Mouse (Mus musculus) intestine, embryonic 14.5 days (tissue): ENCODE results near the gene Rhbdd2. TPM values are rescaled to one million over a fixed set of nuclear protein-coding genes. Genes with fewer than 3 reads are reported as not detected.
A peak's percentile ranks its signal among the peaks of the same experiment; 100 is the strongest.

Experiments used
- ATAC-seq: fragments of 200-750 bp; cut with Nextera tagmentation; replicated peaks from 2 replicates; pipeline ENCODE4 v1.8.0; 2017; ENCODE audit warnings: low read depth, moderate number of reproducible peaks, moderate TSS enrichment, moderate library complexity; ENCODE audit not compliant: low FRiP score, low TSS enrichment
- DNase-seq: peaks from one replicate; pipeline ENCODE4 v3.0.0-alpha.2; 2018; ENCODE audit warnings: low spot score
- H3K27ac ChIP-seq: fragments of 300-500 bp; sonication (generic); 2 replicates; pipeline ENCODE4 v1.5.1; 2014; ENCODE audit warnings: low read depth, mild to moderate bottlenecking, control low read depth
- H3K27me3 ChIP-seq: fragments of 300-500 bp; sonication (generic); replicated peaks from 2 replicates; pipeline ENCODE4 v1.6.1; 2014; ENCODE audit warnings: low read length, control low read depth; ENCODE audit not compliant: control insufficient read depth, insufficient read depth
- H3K36me3 ChIP-seq: fragments of 300-500 bp; sonication (generic); 2 replicates; pipeline ENCODE4 v1.6.1; 2014; ENCODE audit warnings: low read length, control low read depth; ENCODE audit not compliant: control insufficient read depth, insufficient read depth
- H3K4me1 ChIP-seq: fragments of 300-500 bp; sonication (generic); replicated peaks from 2 replicates; pipeline ENCODE4 v1.6.1; 2014; ENCODE audit warnings: low read length, control low read depth, mixed read lengths; ENCODE audit not compliant: control insufficient read depth, insufficient read depth
- H3K4me2 ChIP-seq: fragments of 300-500 bp; sonication (generic); 2 replicates; pipeline ENCODE4 v1.6.1; 2014; ENCODE audit warnings: low read length
- H3K4me3 ChIP-seq: fragments of 300-500 bp; sonication (generic); 2 replicates; pipeline ENCODE4 v1.5.1; 2014; ENCODE audit warnings: low read depth, low read length, control low read depth, mixed read lengths
- H3K9ac ChIP-seq: fragments of 300-500 bp; sonication (generic); 2 replicates; pipeline ENCODE4 v1.6.1; 2014; ENCODE audit warnings: mild to moderate bottlenecking, low read length
- H3K9me3 ChIP-seq: fragments of 300-500 bp; sonication (generic); 2 replicates; pipeline ENCODE4 v1.6.1; 2016; ENCODE audit warnings: low read length, control low read depth; ENCODE audit not compliant: control insufficient read depth
- WGBS: fragments of 180-500 bp; shearing (Covaris S2); extraction: QIAGEN DNeasy Blood & Tissue Kit; methylation state at CpG from one replicate; pipeline ENCODE4 v1.1.7; 2014; 5-methylcytosine and 5-hydroxymethylcytosine counted together
- polyA plus RNA-seq: library from polyadenylated mRNA; unstranded; fragments of >200 nt; fragmentation: Nextera tagmentation; extraction: Ambion mirVana; gene quantifications from 2 replicates; pipeline ENCODE4 v1.2.1, GENCODE M21; 2014

Rhbdd2 gene
- polyA plus RNA-seq, 1 experiment from 2014 or later, result 45.1 TPM

DNA sequence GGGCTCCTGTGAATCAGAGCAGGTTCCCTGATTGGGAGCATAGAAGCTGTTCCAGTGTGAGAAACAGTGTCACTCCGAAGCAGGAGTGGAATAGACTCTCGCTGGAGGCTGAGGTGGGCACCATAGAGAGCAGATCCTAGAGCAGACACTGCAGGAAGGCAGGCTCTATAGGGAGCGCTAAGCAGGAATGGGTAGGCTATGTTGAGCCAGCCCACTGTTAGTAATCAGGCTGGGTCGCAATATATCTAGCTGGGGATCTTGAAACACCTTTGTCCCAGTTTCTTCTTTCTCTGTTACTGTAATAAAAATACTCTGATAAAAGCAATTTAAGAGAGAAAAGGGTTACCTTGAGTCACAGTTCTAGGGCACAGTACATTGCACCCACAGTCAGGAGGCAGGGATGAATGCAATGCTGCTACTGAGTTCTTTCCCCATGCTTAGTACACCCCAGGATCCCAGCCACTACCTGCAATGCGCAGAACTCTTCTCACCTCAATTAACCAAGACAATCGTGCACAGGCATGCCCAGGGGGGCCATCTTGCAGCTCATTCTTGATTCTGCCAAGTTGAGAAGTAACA is 48.6 kb downstream of the Rhbdd2 start:
- no peaks in the 10 kb centered on the region for H3K36me3 ChIP-seq
- no peak overlapping the region for H3K4me3 ChIP-seq
- no peak overlapping the region for H3K27ac ChIP-seq
- 79% methylated on average over 6 of the region's 6 CpGs for WGBS
- no peak overlapping the region for H3K4me2 ChIP-seq
- H3K9ac ChIP-seq, result no peak overlapping the region
- no peaks in the 10 kb centered on the region for H3K27me3 ChIP-seq
- ATAC-seq, result no peak
- H3K4me1 ChIP-seq, result no peaks in the 10 kb centered on the region
- no peaks in the 10 kb centered on the region for H3K9me3 ChIP-seq
- DNase-seq, result no peak

DNA sequence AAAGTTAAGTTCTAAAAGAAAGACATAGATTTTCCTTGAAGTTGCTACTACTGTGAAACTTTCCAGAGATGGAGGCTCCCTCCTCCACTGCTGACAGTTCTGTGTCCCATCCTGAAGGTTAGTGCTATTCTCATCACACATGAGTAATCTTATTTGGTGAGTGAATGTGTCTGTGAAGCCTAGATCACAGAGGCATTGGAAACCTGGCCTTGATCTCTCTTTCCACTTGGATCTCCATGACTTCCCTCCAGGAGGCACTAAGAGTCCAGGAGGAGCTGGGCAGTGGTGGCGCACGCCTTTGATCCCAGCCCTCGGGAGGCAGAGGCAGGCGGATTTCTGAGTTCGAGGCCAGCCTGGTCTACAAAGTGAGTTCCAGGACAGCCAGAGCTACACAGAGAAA is 49.6 kb downstream of the Rhbdd2 start:
- Histone ChIP-seq H3K36me3 (no peaks in the 10 kb centered on the region), H3K27me3 (no peaks in the 10 kb centered on the region), H3K4me1 (no peaks in the 10 kb centered on the region), H3K4me3 (no peak overlapping the region), H3K4me2 (no peak overlapping the region), H3K9ac (no peak overlapping the region), H3K9me3 (no peaks in the 10 kb centered on the region), H3K27ac (no peak overlapping the region)
- ATAC-seq, result no peak
- no peak for DNase-seq
- WGBS, result 100% methylated on average over 5 of the region's 5 CpGs

DNA sequence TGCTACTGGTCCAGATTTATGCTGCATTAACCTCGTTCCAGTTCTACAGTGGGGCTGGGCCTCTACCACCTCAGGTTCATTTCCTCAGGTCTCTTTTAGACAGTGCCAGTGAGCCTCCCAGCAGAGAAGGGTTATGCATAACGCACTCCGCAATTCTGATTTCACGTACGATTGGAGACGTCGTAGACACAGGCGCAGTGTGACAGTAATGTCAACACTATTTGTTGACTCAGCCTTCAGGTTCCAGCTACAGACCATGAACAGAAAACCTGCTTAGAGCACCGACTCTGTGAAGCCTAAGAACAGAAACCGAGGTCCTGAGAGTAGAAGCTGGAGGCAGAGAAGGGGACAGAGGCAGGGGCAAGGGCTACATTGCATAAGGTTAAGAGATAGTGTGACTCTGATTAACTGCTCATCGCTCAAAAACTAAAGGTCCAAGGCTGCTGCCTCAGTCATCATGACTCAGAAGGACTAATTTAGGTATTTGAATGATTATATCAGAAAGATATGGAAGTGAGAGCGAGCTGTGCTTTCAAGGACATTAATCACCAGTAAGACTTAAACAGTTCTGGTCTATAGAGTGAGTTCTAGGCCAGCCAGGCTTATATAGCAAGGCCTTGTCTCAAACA is 50.6 kb downstream of the Rhbdd2 start:
- Histone ChIP-seq H3K36me3 (no peaks in the 10 kb centered on the region), H3K4me3 (no peak overlapping the region), H3K4me1 (no peaks in the 10 kb centered on the region; the same call in 1 of the 2 replicates), H3K27me3 (no peaks in the 10 kb centered on the region), H3K4me2 (no peak overlapping the region), H3K27ac (no peak overlapping the region), H3K9me3 (no peaks in the 10 kb centered on the region), H3K9ac (no peak overlapping the region)
- 76% methylated on average over 12 of the region's 12 CpGs for WGBS
- ATAC-seq (no peak), DNase-seq (no peak)

DNA sequence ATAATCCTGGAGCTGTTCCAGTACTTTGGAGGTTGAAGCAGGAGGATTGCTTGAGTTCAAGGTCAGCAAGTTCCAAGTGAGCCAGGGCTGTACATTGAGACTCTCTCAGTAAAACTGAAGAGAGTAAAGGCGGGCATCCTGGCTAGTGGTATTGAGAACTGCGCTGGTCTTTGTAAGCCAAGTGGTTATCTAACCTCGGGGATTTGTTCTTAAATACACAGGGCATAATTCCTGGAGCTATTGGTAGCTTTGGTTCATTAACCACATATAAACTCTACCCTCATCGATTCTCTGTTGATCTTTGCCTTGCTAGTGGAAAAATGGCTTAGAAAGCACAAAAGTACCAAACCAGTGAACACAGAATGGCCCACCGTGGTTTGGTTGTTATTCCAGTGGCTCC is 58.0 kb downstream of the Rhbdd2 start:
- no peaks in the 10 kb centered on the region for H3K9me3 ChIP-seq
- H3K4me3 ChIP-seq, result no peak overlapping the region
- no peak for ATAC-seq
- H3K9ac ChIP-seq, result no peak overlapping the region
- no peak for DNase-seq
- peak overlapping the region; percentile 98 for H3K4me2 ChIP-seq
- no peaks in the 10 kb centered on the region for H3K36me3 ChIP-seq
- H3K4me1 ChIP-seq, result peaks cover 8% of the 10 kb centered on the region; the same call in 1 of the 2 replicates
- WGBS, result 87% methylated on average over 5 of the region's 5 CpGs
- no peaks in the 10 kb centered on the region for H3K27me3 ChIP-seq
- no peak overlapping the region for H3K27ac ChIP-seq

DNA sequence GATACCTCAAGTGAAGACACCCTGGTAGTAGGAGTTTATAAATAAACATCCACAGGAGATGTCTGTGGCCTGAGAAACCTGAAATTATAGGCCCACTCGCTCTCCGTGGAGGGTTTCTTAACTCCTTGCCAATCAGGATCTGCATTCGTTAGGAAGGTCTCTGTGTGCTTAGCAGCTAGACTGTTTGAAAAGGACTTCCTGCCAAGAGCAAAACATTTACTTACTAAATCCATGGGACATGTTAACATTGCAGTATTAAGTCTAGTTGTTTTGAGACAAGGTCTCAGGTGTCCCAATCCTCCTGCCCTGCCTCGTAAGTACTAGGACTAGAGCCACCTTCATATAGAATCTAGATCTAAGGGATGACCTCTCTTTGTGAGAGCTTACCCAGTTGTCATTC is 58.8 kb downstream of the Rhbdd2 start:
- WGBS, result 70% methylated on average over 4 of the region's 4 CpGs
- H3K4me2 ChIP-seq, result no peak overlapping the region

DNA sequence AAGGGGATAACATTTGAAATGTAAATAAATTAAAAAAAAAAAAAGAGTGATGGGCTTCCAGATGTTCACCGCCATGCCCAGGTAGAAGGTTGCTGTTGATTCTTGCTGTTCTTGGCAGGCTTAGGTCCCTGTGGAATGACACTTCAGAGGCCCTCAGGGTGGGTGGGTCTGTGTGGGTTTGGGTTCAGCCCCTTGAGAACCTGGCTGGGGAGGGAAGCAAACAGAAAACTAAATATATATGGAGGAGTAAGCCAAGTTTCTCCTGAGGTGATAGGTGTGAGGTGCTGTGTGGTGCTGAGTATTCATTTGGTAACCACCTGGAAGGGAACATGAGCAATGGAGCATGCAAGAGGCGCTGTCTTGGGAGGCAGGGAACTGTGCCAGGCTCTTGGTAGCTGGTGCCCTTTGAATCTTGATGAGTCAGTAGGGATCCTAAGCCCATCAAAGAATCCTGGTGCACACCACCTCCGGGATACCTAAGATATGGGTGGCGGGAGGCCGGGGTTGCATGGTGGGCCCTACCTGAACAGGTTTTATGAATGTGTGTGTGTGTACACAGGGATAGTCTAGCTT is 60.9 kb downstream of the Rhbdd2 start:
- Histone ChIP-seq H3K4me3 (no peak overlapping the region), H3K27ac (no peak overlapping the region), H3K9ac (no peak overlapping the region), H3K4me2 (no peak overlapping the region), H3K27me3 (no peaks in the 10 kb centered on the region), H3K36me3 (no peaks in the 10 kb centered on the region), H3K9me3 (no peaks in the 10 kb centered on the region), H3K4me1 (peaks cover 8% of the 10 kb centered on the region; the same call in 1 of the 2 replicates)
- DNase-seq, result no peak
- 92% methylated on average over 5 of the region's 5 CpGs for WGBS
- ATAC-seq, result no peak

More for the DNA sequence above, 58.8 kb downstream of the Rhbdd2 start:
- Histone ChIP-seq H3K27ac (no peak overlapping the region), H3K4me1 (peaks cover 8% of the 10 kb centered on the region; the same call in 1 of the 2 replicates), H3K36me3 (no peaks in the 10 kb centered on the region), H3K27me3 (no peaks in the 10 kb centered on the region), H3K9me3 (no peaks in the 10 kb centered on the region), H3K9ac (no peak overlapping the region), H3K4me3 (no peak overlapping the region)
- ATAC-seq (no peak), DNase-seq (no peak)

DNA sequence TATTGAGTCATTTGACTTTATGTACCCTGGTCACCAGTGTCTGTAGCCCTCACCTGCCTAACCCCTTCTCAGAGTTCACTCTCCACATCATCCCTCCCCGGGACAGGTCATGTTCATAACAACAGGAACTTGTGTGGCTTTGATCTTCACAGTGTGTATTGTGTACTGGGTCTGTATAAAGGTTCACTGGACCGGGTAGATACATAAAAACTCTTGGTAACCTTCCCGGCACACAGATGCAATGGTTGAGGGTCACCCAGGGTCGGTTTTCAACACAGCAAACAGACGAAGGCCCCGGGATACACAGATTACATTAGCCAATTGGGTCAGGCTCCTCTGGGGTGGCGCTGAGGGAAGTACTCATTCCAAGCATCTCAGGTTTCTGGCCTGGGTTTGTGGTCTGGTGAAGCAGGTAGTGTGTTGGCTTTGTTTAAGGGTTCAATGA is 62.9 kb downstream of the Rhbdd2 start:
- H3K27ac ChIP-seq, result no peak overlapping the region
- H3K27me3 ChIP-seq, result no peaks in the 10 kb centered on the region
- no peak overlapping the region for H3K9ac ChIP-seq
- H3K4me3 ChIP-seq, result no peak overlapping the region
- peaks cover 2% of the 10 kb centered on the region; the same call in 1 of the 2 replicates for H3K4me1 ChIP-seq
- ATAC-seq, result no peak
- H3K36me3 ChIP-seq, result 0 out of 2 replicates have a peak, but pooled peaks cover 8% of the 10 kb centered on the region
- 51% methylated on average over 7 of the region's 7 CpGs for WGBS
- no peak for DNase-seq
- no peak overlapping the region for H3K4me2 ChIP-seq
- H3K9me3 ChIP-seq, result no peaks in the 10 kb centered on the region
